Mouse (Mus musculus) liver, adult 2 months (tissue): ENCODE measurements around the gene Tmem231. TPM values are rescaled to one million over a fixed set of nuclear protein-coding genes. Genes with fewer than 3 reads are reported as not detected.
A peak's percentile ranks its signal among the peaks of the same experiment; 100 is the strongest.

ENCODE experiments used
- DNase-seq: peaks from one replicate; pipeline ENCODE4 v3.0.0-alpha.2; 2011; ENCODE audit warnings: low read depth, low spot score; ENCODE audit errors: extremely low read depth
- H3K27ac ChIP-seq: fragments of 200-500 bp; replicated peaks from 2 replicates; pipeline ENCODE4 v1.5.1; 2012; ENCODE audit warnings: low read depth, mild to moderate bottlenecking, control low read depth, inconsistent platforms, low read length; ENCODE audit not compliant: insufficient read depth
- H3K27me3 ChIP-seq: fragments of 200-500 bp; 2 replicates; pipeline ENCODE4 v1.6.1; 2012; ENCODE audit warnings: mild to moderate bottlenecking, moderate library complexity, low read length, inconsistent platforms; ENCODE audit not compliant: control insufficient read depth, insufficient read depth
- H3K36me3 ChIP-seq: fragments of 200-500 bp; 2 replicates; pipeline ENCODE4 v1.6.1; 2012; ENCODE audit warnings: low read length, inconsistent platforms; ENCODE audit not compliant: control insufficient read depth, insufficient read depth
- H3K4me1 ChIP-seq: fragments of 200-500 bp; 2 replicates; pipeline ENCODE4 v1.6.1; 2011; ENCODE audit warnings: low read length; ENCODE audit not compliant: control insufficient read depth, insufficient read depth
- H3K4me3 ChIP-seq: fragments of 200-500 bp; 2 replicates; pipeline ENCODE4 v1.5.1; 2011; ENCODE audit warnings: low read depth, mild to moderate bottlenecking, control low read depth, low read length, moderate library complexity; ENCODE audit not compliant: insufficient read depth
- H3K79me2 ChIP-seq: fragments of 200-500 bp; 2 replicates; pipeline ENCODE4 v1.6.1; 2012; ENCODE audit warnings: inconsistent platforms, mild to moderate bottlenecking, low read length, moderate library complexity; ENCODE audit not compliant: control insufficient read depth, insufficient read depth
- H3K9ac ChIP-seq: fragments of 200-500 bp; 2 replicates; pipeline ENCODE4 v1.6.1; 2012; ENCODE audit warnings: low read depth, mild to moderate bottlenecking, control low read depth, inconsistent platforms, low read length
- CTCF ChIP-seq: fragments of 200-500 bp; IDR thresholded peaks from 2 replicates; pipeline ENCODE4 v1.5.1; 2011; ENCODE audit warnings: low read depth, low read length, control low read depth
- POLR2A ChIP-seq: fragments of 200-500 bp; IDR thresholded peaks from 2 replicates; pipeline ENCODE4 v1.6.1; 2011; ENCODE audit warnings: low read length, control low read depth; ENCODE audit not compliant: insufficient read depth; ENCODE audit errors: extremely low read depth
- WGBS: fragments of 180-500 bp; shearing (Covaris S2); methylation state at CpG from one replicate; pipeline ENCODE4 v1.1.7; 2018; 5-methylcytosine and 5-hydroxymethylcytosine counted together
- polyA plus RNA-seq: library from polyadenylated mRNA; depleted of rRNA; stranded (reverse); fragments of >200 nt; gene quantifications from 2 replicates; pipeline ENCODE4 v1.2.3, GENCODE M21; 2012
- total RNA-seq: library from RNA; depleted of rRNA; stranded (reverse); fragments of >200 nt; gene quantifications from 2 replicates; pipeline ENCODE4 v1.2.3, GENCODE M21; 2014

Tmem231 gene
- total and polyA plus RNA-seq, 2 experiments: 0.09 to 0.17 TPM

DNA sequence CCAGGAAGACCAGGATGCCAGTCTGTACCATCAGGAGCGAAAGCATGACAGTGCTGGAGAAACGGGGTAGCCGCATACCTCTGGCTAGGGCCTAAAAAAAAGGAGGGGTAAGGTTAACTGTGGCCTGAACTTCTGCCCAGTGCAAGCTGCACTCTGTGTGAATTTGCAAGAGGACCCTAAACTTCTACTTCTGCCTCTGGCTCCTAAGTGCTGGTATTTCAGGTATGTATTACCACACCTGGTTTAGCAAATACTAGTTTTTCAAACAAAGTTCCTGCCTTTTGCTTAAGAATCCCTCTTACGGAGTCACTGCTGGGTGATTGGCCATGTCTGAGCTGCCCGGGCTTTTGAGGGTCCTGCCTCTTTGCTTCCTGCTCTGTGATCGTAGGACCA is 42.8 kb downstream of the Tmem231 start:
- Histone ChIP-seq H3K9ac (no peak overlapping the region), H3K36me3 (no peaks in the 10 kb centered on the region), H3K79me2 (no peaks in the 10 kb centered on the region), H3K4me3 (no peak overlapping the region), H3K4me1 (no peaks in the 10 kb centered on the region), H3K27ac (no peak overlapping the region), H3K27me3 (peaks cover 10% of the 10 kb centered on the region)
- 58% methylated on average over 6 of the region's 6 CpGs for WGBS
- no peak for DNase-seq
- no peak for TF ChIP-seq POLR2A
- no peak for TF ChIP-seq CTCF

DNA sequence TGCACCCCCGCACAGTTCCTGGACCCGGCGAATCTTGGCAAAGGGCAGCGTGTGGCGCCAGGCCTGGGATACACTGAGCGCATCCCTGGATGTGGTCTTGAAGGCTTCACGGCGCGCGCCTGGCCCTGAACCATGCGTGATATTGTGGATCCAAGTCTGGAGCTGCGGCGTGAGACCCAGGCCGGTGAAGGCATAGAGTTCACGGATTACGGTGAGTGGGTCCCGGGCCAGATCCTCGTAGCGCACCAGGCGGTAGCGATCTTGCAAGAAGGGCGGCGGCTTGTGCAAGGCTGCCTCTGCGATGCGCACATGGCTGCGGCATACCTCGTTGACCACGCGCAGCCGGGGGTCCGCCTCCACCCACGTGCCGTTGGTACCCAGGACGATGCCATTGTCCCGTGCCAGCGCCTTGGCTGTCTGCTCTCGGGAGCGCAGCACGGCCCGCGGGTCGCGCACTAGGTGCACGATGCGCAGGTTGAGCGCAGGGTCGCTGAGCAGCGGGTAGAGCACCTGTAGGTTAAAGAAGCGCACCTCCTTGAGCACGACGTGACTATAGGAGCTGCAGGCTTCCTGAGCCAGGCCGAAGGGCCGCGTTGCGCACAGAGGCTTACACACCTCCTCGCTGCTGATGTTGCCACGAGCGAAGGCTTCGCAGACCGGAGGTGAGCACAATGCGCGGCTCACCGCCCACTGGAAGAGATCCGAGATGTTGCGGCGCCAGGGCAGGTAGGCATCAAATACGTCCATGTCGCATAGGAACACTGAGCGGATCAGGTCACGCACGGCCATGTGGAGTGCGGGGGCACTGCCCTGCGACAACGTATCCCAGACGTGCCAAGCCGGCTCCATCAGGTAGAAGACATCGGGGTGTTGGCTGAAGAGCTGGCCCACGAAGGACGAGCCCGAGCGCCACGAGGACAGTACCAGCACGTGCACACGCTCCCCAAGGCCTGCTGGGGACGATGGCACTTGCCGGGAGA is 43.5 kb downstream of the Tmem231 start:
- Histone ChIP-seq H3K27me3 (peaks cover 10% of the 10 kb centered on the region), H3K4me3 (no peak overlapping the region), H3K36me3 (no peaks in the 10 kb centered on the region)

DNA sequence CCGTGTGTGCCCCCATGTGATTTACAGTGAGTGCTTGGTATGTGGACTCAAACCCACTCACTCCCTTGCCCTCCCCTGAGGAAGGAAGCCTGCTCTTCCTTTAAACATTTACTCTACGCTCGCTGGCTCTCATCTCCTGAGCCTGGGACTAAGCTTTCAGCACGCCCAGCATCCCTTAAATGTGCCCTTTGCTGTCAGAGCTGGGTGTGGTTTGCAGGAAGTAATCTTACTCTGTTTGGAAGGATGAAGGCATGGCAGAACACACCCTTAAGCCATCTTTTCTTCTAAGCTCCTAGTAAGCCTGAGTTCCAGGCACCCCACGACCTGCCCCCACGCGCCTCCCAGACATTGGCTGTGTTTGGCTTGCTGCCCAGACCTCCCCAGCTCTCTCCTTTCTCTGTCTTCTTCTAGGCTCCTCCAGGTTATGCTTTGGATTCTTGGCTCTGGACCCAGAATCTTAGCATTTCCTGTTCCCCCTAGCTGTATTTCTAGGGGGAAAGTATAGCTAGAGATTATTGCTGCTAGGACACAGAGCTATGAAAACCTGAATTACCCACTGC is 45.5 kb downstream of the Tmem231 start:
- H3K4me3 ChIP-seq: no peak overlapping the region
- no peaks in the 10 kb centered on the region for H3K79me2 ChIP-seq
- H3K4me1 ChIP-seq: no peaks in the 10 kb centered on the region
- DNase-seq: no peak
- H3K9ac ChIP-seq: no peak overlapping the region
- TF ChIP-seq CTCF: no peak
- TF ChIP-seq POLR2A: no peak
- 43% methylated on average over 7 of the region's 7 CpGs for WGBS
- H3K27ac ChIP-seq: no peak overlapping the region
- no peaks in the 10 kb centered on the region for H3K36me3 ChIP-seq
- H3K27me3 ChIP-seq: peaks cover 10% of the 10 kb centered on the region

More for the DNA sequence above, 43.5 kb downstream of the Tmem231 start:
- H3K9ac ChIP-seq: no peak overlapping the region
- no peaks in the 10 kb centered on the region for H3K79me2 ChIP-seq
- H3K27ac ChIP-seq: no peak overlapping the region
- H3K4me1 ChIP-seq: no peaks in the 10 kb centered on the region
- TF ChIP-seq POLR2A (no peak), CTCF (no peak)
- WGBS: 16% methylated on average over 86 of the region's 86 CpGs
- no peak for DNase-seq

DNA sequence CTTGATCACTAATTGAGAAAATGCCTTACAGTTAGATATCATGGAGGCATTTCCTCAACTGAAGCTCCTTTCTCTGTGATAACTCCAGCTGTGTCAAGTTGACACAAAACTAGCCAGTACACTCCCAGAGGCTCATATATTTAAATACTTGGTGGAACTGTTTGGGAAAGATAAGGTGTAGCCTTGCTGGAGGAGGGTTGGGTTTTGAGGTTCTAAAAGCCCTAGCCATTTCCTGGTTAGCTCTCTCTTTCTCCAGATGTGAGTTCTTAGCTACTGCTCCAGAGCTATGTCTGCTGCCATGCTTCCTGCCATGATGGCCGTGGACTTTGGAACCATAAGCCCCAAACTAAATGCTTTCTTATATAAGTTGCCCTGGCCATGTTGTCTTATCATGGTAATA is 46.2 kb downstream of the Tmem231 start:
- WGBS: 86% methylated on average over 1 of the region's 1 CpGs
- no peaks in the 10 kb centered on the region for H3K4me1 ChIP-seq
- TF ChIP-seq CTCF (no peak), POLR2A (no peak)
- no peak overlapping the region for H3K4me3 ChIP-seq
- H3K27ac ChIP-seq: no peak overlapping the region
- DNase-seq: no peak
- no peaks in the 10 kb centered on the region for H3K36me3 ChIP-seq
- peaks cover 10% of the 10 kb centered on the region for H3K27me3 ChIP-seq
- H3K9ac ChIP-seq: no peak overlapping the region
- H3K79me2 ChIP-seq: no peaks in the 10 kb centered on the region

DNA sequence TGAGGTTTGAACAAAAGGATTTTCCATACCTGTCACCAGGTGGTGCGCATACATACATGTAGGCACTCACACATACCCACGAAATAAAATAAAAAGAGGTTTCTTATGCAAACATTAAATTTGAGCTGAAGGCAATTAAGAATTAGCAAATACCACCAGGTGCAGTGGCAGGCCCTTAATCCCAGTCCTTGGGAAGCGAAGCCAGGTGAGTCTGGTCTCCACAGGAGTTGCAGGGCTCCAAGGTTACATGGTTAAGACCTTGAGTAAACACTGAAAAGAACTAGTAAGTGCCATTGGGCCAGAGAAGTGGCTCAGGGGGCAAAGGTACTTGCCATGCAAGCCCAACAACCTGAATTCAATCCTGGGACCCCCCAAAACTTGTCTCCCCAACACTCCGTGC is 50.1 kb downstream of the Tmem231 start:
- H3K27me3 ChIP-seq: no peaks in the 10 kb centered on the region
- no peaks in the 10 kb centered on the region for H3K36me3 ChIP-seq
- DNase-seq: no peak
- H3K4me1 ChIP-seq: no peaks in the 10 kb centered on the region
- no peaks in the 10 kb centered on the region for H3K79me2 ChIP-seq
- no peak overlapping the region for H3K9ac ChIP-seq
- no peak overlapping the region for H3K27ac ChIP-seq
- no peak overlapping the region for H3K4me3 ChIP-seq
- TF ChIP-seq POLR2A (no peak), CTCF (no peak)
- WGBS: 84% methylated on average over 4 of the region's 4 CpGs

DNA sequence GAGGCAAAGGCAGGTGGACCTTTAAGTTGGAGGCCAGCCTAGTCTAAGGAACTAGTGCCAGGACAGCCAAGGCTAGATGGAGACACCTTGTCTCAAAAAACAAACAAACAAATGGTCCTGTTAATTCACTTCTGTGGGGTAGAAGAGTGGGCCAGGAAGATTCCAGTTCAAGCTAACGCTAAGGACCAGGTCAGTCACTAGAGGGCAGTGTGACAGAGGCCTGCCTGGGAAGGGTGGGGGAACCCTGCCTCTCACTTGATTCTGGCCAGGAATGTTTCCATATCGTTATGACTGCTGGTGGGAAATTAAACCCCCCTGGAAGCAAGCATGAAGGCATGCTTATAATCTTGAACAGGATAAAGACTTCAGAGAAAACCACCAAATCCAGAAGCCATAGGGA is 52.1 kb downstream of the Tmem231 start:
- H3K27ac ChIP-seq: no peak overlapping the region
- H3K4me1 ChIP-seq: no peaks in the 10 kb centered on the region
- H3K79me2 ChIP-seq: no peaks in the 10 kb centered on the region
- DNase-seq: peak; percentile 20
- no peak for TF ChIP-seq POLR2A
- peak; percentile 94 for TF ChIP-seq CTCF
- H3K36me3 ChIP-seq: no peaks in the 10 kb centered on the region
- no peak overlapping the region for H3K9ac ChIP-seq
- H3K27me3 ChIP-seq: no peaks in the 10 kb centered on the region
- WGBS: 2% methylated on average over 2 of the region's 2 CpGs
- no peak overlapping the region for H3K4me3 ChIP-seq
